Mouse (Mus musculus) c-Kit-positive CD71-positive TER-119-negative erythroid progenitor cells, embryonic 14.5 days (primary cell): ENCODE data around the gene Gm48551.

Experiments used
- DNase-seq: peaks from one replicate; pipeline ENCODE4 v3.0.0-alpha.2; 2013; ENCODE audit warnings: low read depth

Gm48551 gene

DNA sequence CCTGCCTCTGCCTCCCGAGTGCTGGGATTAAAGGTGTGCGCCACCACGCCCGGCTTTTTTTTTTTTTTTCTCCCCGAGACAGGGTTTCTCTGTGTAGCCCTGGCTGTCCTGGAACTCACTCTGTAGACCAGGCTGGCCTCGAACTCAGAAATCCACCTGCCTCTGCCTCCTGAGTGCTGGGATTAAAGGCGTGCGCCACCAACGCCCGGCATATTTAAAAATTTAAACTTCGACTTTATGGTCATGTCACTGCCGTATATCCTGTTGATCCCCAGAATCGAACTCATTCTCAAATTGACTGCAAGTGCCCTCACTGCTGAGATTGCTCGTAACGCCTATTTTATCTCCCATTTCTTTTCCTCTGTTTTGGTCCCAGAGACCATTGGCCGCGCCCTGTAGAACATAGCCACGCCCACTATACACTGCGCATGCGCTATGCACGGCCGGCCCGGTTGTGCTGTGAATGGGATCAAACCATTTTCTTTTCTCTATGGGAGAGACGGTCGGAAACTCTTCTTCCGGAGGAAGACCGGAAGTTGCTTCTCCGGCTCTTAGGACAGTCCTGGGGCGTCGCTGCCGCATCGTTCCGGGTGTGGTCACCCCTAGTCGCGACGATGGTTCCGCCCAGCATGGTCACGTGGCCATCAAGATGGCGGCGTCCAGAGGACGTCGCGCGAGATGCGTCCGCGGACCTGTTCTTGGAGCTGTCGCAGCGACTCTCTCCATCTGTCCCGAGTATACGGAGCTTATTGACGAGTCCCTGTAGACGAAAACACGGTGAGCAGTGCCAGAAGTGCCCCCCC, at the start of gene Gm48551, which contains the start of gene Dohh:
Gene Gm48551 (plus strand): TSS at position 665 of the 803 bp plus-strand sequence.
Gene Dohh (plus strand): TSS at position 627 of the 803 bp plus-strand sequence.
- peak; percentile 98 for DNase-seq

DNA sequence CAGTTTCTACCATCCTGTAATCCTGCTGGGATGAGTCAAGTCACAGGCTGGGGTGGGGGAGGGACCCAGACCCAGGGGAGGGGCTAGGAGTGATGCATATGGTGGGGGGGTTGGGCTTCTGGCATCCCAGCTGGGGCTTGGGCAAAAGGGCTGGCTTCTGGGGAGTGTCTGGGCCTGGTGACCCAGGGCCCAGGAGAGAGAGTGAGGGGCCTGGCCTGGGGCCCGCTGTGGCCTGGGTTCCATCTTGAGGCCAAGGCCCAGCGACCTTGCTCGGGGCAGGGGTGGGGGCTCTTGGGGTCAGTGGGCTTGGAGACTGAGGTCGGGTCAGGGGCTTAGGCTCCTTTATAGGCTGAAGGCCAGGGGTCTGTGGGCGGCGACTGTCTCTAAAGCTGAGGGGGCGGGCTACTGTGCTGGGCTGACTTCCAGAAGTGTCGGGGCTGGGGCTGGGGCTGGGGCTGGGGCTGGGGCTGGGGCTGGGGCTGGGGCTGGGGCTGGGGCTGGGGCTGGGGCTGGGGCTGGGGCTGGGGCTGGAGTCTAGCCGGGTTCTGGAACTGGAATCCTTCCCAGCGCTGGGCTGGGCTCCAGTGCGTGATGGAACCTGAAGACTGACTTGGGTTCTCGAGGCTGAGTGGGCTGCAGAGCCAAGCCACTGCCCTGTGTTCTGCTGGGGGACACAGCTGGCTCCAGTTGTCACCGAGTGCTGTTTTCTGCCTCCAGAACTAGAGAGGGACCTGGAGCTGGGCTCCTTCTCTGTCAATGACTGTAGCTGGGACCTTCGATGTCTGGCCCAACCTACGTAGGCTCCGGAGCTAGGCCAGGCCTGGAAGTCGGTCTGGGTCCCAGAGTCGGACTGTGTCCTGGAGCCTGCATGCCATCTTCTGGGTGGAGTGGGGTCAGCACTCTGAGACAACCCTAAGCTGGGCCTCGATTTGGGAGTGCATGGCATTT, 48.6 kb upstream of the Gm48551 start:
- no peak for DNase-seq

DNA sequence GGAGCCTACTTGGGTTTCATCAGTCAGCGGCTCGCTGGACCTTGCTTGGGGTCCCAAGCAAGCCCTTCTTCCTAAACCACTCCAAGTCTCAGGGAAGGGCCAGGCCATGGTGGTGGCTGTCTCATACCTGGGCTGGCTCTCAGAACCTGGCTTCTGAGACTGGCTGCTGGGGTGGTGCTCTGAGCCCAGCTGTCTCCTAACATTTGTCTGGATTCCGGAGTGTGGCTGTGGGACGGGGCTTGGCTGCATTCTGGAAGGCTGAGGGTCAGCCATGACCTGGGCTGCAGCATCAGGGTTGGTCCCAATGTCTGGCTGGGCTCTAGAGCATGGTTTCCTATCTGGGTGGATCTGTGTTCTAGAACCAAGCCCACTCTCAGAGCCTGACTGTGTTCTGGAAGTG, 47.7 kb upstream of the Gm48551 start:
- DNase-seq: no peak

DNA sequence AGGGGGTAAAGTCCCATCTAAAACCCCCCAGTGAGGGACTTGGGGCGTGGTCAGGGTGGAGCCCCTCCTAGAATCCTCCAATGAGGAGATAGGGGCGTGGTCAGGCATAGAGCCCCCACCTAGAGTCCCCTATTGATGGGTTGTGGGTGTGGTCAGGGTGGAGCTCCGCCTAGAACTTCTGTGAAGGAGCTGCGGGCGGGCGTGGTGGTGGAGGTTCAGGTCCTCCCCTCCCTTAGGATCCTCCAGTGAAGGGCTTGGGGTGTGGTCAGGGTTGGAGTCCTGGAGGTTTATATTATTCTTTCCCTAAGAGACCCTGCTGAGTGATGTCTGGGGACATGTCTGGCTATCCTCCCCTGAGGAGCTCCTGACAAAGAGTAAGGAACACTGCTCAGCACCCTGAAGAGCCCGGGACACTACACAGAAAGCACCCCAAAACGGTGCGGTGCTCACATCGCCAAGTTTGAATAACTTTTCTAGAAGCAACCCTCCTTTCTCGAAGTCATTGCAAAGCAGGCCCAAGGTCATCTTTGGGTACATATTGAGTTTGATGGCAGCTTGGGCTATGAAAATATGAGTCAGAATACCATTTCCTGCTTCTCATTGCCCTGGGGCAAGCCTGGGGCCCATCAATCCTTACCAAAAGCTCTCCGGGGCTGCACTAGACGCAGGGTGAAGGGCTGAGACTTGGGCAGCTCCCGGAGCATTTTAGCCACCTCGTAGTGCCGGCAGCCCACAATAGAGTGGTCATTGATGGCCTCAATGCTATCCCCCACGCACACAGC, 43.5 kb upstream of the Gm48551 start:
- peak; percentile 54 for DNase-seq

DNA sequence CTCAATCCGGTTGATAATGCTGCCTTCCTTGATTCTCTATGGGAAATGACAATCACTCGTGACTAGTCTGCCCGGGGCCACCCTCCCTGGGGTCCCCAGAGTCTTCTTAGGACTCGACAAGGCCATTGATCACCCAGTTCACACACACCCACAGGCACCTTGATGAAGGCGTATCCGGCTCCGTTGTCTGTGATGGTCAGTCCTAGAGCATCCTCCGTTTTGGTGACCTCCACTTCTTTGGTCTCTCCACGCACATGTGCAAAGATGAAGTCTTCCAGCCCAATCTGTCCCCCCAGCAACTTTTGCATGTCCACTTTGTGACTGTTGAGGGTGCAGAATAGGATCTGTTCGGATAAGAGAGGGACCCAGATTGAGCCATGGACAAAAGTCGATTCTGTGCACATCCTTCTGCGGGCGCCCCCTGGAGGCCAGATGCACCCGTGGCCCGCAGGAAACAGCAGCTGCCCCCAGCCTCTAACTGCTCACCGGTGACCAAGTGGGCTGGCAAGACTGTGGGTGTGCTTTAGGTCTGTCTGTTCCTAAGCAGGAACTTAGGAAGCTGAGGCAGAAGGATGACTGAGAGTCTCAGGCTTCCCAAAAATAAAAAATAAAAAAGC, 42.8 kb upstream of the Gm48551 start:
- DNase-seq: no peak

DNA sequence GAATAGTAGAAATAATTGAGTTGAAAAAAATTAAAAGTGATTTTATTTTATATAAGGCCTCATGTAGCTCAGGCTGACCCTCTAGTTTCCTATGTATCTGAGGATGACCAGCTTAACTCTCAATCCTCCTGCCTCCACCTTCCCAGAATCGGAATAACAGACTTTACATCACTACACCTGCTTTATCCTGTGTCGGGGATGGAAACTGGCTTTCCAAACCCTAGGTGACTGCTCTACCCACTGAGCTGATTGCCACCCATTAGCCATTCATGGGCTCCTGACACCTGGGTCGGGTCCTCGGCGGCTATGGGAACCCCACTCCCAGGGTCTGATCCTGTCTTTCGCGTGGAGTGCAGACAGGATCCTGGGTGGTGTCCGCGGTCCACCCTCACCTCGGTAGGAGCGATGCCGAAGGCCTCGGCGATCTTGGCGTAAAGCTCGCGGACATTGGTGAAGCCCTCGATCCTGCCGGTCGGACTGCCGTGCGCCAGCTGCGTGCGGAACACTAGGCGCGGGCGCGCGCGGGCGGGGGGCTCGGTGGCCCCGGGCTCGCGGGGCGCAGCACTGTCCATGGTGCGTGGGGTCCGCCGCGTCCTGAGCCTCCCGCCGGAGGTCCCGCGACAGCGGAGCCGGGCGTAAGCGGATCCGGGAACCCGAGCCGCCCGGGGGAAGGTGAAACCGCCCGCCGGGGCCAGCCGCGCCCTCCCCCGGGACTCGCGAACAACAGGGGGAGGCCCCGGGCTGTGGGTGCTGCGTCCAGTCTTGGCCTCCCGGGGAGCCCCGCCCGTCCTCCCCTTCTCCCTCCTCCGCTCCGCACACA, 41.4 kb upstream of the Gm48551 start, which contains the start of gene Gipc3:
Gene Gipc3 (minus strand): TSS at position 581 of the 820 bp plus-strand sequence.
- no peak for DNase-seq

DNA sequence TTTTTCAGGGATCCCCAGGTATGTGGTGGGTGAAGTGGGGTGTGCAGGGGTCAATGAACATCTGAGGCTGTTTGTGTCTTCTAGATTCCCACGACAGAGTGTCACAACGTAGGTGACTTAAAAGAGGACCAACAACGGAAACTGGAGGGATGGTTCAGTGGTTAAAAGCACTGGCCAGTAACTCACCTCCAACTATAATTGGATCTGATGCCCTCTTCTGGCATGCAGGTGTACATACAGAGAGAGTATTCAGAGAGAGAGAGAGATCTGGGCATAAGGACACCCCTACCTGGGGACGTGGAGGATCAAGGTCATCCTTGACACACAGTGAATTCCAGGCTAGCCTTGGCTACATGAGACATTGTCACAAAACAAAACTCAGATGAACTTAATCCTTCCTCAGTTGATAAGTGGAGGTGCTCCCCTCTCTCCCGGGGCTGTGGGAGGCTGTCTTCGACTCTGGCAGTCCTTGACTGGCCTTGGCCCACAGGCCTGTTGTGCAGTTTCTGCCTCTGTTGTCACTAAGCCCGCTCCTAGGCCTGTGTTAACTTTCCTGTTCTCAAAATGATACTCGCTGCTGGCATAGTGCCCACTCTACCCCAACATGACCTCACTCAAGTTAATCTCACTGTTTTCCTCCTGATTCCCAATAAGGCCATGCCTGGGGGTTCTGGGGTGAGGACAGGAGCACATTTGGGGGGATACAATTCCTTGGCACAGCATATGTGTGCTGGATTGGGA, 39.7 kb upstream of the Gm48551 start:
- no peak for DNase-seq

DNA sequence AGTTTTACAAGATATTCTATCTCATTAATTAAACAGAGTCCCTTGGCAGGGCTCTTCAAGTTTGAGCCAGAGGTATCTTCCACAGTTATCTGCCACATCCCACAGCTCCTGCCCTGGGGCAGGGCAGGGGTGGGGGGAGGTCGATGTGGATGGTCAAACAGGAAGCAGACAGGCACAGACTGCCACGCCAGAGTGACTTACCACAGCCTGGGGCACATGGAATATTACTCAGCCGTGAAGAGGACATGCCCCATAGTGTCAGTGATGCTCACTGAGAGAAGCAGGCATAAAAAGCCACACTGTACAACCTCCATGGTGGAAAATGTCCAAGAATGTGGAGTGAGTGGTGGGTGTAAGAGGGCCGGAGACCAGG, 39.1 kb upstream of the Gm48551 start:
- no peak for DNase-seq

DNA sequence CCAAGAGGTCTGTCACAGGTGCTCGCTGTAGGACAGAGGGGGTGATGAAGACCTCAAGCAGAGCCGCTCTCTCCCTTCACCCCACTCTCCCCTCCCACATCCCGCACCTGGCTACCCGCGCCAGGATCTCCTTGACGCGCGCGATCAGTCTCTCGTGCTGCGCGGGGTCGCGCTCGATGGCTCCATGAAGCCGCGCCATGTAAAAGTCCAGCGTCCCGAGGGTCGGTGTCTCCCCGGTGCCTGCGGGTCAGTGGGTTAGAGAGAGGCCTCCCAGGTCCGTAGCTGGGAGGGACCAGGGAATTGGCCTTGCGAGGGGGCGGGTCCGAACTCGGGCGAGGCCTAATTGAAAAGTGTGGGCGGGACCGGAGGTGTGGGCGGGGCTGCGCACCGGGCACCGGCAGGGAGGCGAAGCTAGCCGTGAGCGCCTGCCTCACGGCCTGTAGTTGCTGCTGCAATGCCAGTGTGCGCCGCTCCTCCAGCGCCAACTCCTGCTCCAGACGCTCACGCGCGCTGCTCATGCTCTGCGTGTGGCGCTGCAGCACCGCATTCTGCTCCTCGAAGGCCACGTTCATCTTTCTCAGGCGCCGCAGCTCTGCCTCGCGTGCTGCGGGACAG, 37.7 kb upstream of the Gm48551 start:
- peak; percentile 64 for DNase-seq

DNA sequence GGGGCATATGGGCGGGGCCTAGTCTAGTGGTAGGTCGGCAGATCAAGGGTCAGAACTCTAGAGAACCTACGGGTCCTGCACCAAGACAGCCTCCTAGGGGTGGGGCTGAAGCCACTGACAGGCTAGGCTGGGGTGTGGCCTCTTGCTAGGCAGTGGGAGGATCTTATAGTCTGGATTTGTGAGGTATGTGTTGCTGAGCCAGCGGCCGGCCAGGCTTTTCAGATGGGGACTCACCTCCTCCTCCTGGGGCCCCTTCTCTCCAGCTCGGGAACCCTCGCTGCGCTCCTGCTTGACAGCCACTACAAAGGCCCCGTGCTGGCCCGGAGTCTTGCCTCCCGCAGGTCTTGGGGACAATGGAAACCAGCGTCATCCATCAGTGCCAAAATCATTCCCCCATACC, 35.1 kb upstream of the Gm48551 start:
- DNase-seq: peak; percentile 70

DNA sequence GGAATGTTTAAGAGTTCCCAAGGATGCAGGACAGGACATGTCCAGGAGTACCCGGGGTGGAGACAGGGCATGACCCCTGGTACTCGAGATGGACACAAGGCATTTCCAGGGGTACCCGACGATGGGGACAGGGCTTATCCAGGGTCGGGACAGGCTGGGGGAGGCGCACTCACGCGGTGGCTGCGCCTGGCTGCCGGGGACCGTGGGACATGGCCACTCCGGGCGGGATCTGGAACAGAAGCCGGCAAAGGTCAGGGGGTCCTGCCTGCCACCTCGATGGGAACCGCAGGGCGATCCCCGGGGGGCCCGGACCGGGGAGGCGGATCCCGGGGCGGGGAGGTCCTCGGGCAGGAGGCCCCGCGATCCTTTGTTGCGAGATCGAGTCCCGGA, 34.3 kb upstream of the Gm48551 start:
- DNase-seq: no peak

DNA sequence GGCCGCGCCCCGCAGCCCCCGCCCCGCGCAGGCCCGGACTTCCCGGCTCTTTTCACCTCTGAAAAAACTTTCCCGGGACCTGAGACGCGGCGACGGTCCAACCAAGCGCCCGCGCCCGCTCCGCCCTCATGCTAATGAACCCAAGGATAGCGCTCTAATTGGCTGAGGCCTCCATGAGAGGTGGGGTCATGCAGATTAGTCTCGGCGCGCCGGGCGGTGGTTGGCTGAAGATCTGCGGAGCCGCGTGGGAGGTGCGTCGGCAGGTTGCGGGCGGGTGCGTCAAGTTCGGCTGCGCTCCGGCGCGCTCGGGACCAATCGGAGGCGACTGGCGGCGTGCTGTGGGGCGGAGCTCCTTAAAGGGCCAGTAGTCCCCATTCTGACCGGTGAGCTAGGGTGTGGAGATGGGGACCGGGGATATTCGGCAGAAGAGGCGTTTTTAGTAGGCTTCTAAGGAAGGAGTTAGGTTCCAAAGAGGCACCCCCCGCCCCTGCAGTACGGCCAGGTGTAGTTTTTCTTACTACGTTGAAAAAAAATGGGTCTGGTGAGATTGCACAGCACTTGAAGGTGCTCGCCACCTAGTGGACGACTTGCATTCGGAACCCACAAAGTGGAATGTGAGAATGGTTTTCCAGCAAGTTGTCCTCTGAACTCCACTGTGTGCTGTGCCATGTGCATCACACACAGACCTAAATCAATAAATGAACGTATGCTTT, 33.8 kb upstream of the Gm48551 start, which contains the start of gene Hmg20b:
Gene Hmg20b (minus strand): TSS at position 130 of the 713 bp plus-strand sequence.
- peak; percentile 97 for DNase-seq

DNA sequence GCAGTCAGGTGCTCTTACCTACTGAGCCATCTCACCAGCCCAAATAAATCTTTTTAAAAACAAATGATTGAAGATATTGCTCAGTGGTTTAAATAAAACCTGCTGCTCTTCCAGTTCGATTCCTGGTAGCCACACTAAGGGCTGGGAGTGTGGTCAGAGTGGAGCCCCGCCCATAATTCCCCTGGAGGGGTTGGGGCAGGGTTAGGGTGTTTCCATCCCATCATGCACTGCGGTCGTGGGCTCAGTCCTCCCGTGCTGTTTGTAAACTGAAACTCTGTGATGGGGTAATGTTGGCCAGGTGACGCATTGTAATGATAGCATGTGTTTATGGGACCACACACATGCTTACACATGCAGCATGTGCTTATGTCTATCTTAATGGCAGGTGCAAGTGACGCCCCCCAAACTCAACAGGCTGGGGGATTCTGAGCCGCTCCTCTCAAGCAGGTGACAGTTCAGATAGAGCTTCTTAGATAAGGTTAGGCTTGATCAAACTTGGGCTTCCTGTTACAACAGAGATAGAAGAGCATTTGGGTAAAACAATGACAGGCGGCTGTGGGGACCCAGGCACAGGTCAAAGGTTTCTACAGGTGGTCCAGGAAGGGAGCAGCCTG, 32.5 kb upstream of the Gm48551 start:
- DNase-seq: peak; percentile 68

DNA sequence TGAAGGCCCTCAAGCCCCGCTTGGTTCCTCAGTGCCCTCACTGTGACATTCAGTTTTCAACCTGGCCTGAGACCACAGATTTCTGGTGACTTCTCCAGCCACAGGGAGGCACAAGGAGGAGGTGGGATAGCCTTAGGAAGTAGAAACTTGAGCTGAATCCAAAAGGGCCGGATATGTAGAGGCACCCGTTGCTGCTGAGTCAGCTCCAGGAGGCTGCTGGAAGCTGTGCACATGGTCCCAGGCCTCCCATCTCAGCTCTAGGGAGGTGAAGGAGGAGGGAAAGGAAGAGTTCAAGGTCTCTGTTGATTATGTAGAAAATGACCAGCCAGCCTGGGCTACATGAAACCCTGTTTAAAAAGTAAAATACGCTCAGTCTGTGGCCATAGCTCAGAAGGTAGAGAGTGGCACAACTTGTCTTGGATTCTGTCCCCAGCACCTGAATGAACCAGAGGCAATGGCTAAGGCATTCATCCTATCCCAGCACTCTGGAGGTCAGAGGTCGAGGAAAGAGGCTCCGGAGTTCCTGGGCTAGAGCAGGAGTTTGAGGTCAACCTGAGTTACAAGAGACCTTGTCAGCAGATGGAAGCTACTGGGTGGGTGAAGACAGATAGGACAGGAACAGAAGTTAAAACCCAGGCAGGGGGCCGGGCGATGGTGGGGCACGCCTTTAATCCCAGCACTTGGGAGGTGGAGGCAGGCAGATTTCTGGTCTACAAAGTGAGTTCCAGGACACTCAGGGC, 29.4 kb upstream of the Gm48551 start:
- DNase-seq: no peak

DNA sequence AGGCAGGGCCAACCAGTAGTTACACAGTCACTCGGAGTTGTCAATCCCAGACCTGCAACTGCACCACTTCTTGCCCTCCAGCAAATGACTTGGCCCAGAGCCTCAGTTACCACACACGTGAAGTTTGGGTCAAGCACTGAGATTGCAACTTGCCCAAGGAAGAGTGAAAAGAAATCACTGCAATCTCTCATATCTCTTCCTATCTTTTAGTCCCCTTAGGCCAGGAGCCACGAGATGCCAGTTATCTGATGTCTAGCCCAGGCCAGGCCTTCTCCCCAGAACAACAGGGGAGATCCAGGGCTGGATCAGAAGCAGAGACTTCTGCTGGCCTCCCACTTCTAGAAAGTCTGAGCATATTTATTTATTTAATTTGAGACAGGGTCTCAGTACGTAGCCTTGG, 28.7 kb upstream of the Gm48551 start:
- no peak for DNase-seq

DNA sequence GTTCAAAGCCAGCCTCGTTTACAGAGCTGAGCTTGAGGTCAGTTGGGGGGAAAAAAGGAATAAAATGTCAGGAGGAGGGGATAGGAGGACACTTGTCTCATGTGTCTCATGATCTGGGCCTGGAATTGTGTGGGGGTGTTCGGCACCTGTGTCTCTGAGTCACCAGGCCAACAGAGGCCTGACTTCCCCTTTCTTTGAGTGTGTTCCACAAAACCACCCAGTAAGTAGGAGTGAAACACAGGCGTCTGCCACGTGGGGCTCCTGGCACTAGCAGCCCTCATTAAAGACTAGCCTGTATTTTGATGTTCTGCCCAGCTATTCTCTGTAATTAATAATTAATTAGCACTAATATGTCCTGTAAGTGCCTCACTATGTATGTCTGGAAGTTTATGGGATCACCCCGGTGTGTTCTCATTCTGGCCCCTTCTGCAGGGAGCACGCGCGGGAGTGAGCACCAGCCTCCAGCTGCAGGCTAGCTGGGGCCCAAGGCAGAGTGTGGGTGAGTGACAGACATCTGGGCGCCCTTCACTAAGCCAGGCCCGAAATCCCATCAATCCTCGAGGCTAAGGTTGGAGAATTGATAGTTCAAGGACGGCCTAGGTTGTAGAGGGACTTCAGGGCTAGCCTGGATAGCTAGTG, 27.8 kb upstream of the Gm48551 start:
- no peak for DNase-seq
